Mouse (Mus musculus) midbrain, embryonic 16.5 days (tissue): Measurements from ENCODE around the gene Timm44. TPM values are rescaled to one million over a fixed set of nuclear protein-coding genes. Genes with fewer than 3 reads are reported as not detected.

Experiments used
- ATAC-seq: fragments of 200-750 bp; cut with Nextera tagmentation; 2 replicates; pipeline ENCODE4 v1.8.0; 2017; ENCODE audit warnings: moderate TSS enrichment
- H3K27ac ChIP-seq: fragments of 300-500 bp; sonication (generic); 2 replicates; pipeline ENCODE4 v1.5.1; 2014; ENCODE audit warnings: mild to moderate bottlenecking, low read length, mixed read lengths
- H3K27me3 ChIP-seq: fragments of 300-500 bp; sonication (generic); 2 replicates; pipeline ENCODE4 v1.6.1; 2014; ENCODE audit warnings: low read depth, low read length, mixed read lengths; ENCODE audit not compliant: control insufficient read depth, insufficient read depth
- H3K36me3 ChIP-seq: fragments of 300-500 bp; sonication (generic); 2 replicates; pipeline ENCODE4 v1.6.1; 2014; ENCODE audit warnings: mild to moderate bottlenecking, low read length, moderate library complexity, mixed read lengths; ENCODE audit not compliant: control insufficient read depth, insufficient read depth
- H3K4me1 ChIP-seq: fragments of 300-500 bp; sonication (generic); 2 replicates; pipeline ENCODE4 v1.6.1; 2014; ENCODE audit warnings: mild to moderate bottlenecking, low read length, mixed read lengths; ENCODE audit not compliant: control insufficient read depth, insufficient read depth
- H3K4me2 ChIP-seq: fragments of 300-500 bp; sonication (generic); 2 replicates; pipeline ENCODE4 v1.6.1; 2014; ENCODE audit warnings: mild to moderate bottlenecking, low read length, mixed read lengths
- H3K4me3 ChIP-seq: fragments of 300-500 bp; sonication (generic); 2 replicates; pipeline ENCODE4 v1.5.1; 2014; ENCODE audit warnings: low read depth, mild to moderate bottlenecking, low read length, moderate library complexity, mixed read lengths
- H3K9ac ChIP-seq: fragments of 300-500 bp; sonication (generic); 2 replicates; pipeline ENCODE4 v1.6.1; 2014; ENCODE audit warnings: low read depth, low read length, mixed read lengths
- H3K9me3 ChIP-seq: fragments of 300-500 bp; sonication (generic); replicated peaks from 2 replicates; pipeline ENCODE4 v1.6.1; 2014; ENCODE audit warnings: mild to moderate bottlenecking, low read length, mixed read lengths; ENCODE audit not compliant: control insufficient read depth, poor library complexity, severe bottlenecking
- WGBS: fragments of 180-500 bp; shearing (Covaris S2); extraction: QIAGEN DNeasy Blood & Tissue Kit; methylation state at CpG from one replicate; pipeline ENCODE4 v1.1.7; 2014; 5-methylcytosine and 5-hydroxymethylcytosine counted together
- polyA plus RNA-seq: library from polyadenylated mRNA; unstranded; fragments of >200 nt; fragmentation: Nextera tagmentation; extraction: Ambion mirVana; gene quantifications from 2 replicates; pipeline ENCODE4 v1.2.1, GENCODE M21; 2015

Gene Timm44
- polyA plus RNA-seq, 1 experiment from 2014 or later = 48.1 TPM

- WGBS = 97% methylated on average over 2 of the region's 2 CpGs
- H3K9me3 ChIP-seq = no peaks in the 10 kb centered on the region
- no peak for ATAC-seq
- H3K36me3 ChIP-seq = no peaks in the 10 kb centered on the region
- H3K27ac ChIP-seq = no peak overlapping the region
- H3K4me2 ChIP-seq = no peak overlapping the region
- H3K4me3 ChIP-seq = no peak overlapping the region
- no peak overlapping the region for H3K9ac ChIP-seq
- H3K27me3 ChIP-seq = no peaks in the 10 kb centered on the region
- H3K4me1 ChIP-seq = peaks cover 29% of the 10 kb centered on the region
These were observed 43.3 kb upstream of the Timm44 start for GRCm38 (mm10) chr8:4318796-4319572.

GRCm38 (mm10) chr8:4318124-4318523 lies 42.4 kb upstream of the Timm44 start:
- Histone ChIP-seq H3K9me3 (no peaks in the 10 kb centered on the region), H3K36me3 (no peaks in the 10 kb centered on the region), H3K4me3 (no peak overlapping the region), H3K27me3 (no peaks in the 10 kb centered on the region), H3K9ac (no peak overlapping the region), H3K4me2 (no peak overlapping the region), H3K4me1 (peaks cover 21% of the 10 kb centered on the region), H3K27ac (no peak overlapping the region)
- 93% methylated on average over 5 of the region's 5 CpGs for WGBS
- ATAC-seq = no peak

GRCm38 (mm10) chr8:4314852-4315251 lies 39.1 kb upstream of the Timm44 start:
- WGBS = 93% methylated on average over 3 of the region's 3 CpGs
- no peak for ATAC-seq

GRCm38 (mm10) chr8:4313254-4314124 lies 37.8 kb upstream of the Timm44 start:
- Histone ChIP-seq H3K9me3 (no peaks in the 10 kb centered on the region), H3K4me1 (no peaks in the 10 kb centered on the region), H3K27ac (no peak overlapping the region), H3K36me3 (peaks cover 24% of the 10 kb centered on the region), H3K4me3 (no peak overlapping the region), H3K9ac (no peak overlapping the region), H3K4me2 (no peak overlapping the region), H3K27me3 (no peaks in the 10 kb centered on the region)
- WGBS = 79% methylated on average over 3 of the region's 3 CpGs
- ATAC-seq = no peak

More at GRCm38 (mm10) chr8:4314852-4315251, 39.1 kb upstream of the Timm44 start:
- Histone ChIP-seq H3K27ac (no peak overlapping the region), H3K27me3 (no peaks in the 10 kb centered on the region), H3K4me3 (no peak overlapping the region), H3K4me1 (peaks cover 3% of the 10 kb centered on the region; the same call in 1 of the 2 replicates), H3K9me3 (no peaks in the 10 kb centered on the region), H3K36me3 (peaks cover 15% of the 10 kb centered on the region), H3K9ac (no peak overlapping the region), H3K4me2 (no peak overlapping the region)

- H3K27ac ChIP-seq = no peak overlapping the region
- H3K4me2 ChIP-seq = no peak overlapping the region
- H3K4me1 ChIP-seq = no peaks in the 10 kb centered on the region
- no peak overlapping the region for H3K4me3 ChIP-seq
- H3K9me3 ChIP-seq = no peaks in the 10 kb centered on the region
- no peak overlapping the region for H3K9ac ChIP-seq
- peaks cover 27% of the 10 kb centered on the region for H3K36me3 ChIP-seq
- no peak for ATAC-seq
- no peaks in the 10 kb centered on the region for H3K27me3 ChIP-seq
These were observed 36.4 kb upstream of the Timm44 start for GRCm38 (mm10) chr8:4312104-4312503.

- Histone ChIP-seq H3K36me3 (peaks cover 37% of the 10 kb centered on the region), H3K4me1 (no peaks in the 10 kb centered on the region), H3K9ac (no peak overlapping the region), H3K9me3 (no peaks in the 10 kb centered on the region), H3K4me2 (no peak overlapping the region), H3K27me3 (no peaks in the 10 kb centered on the region), H3K27ac (no peak overlapping the region), H3K4me3 (no peak overlapping the region)
- 90% methylated on average over 2 of the region's 2 CpGs for WGBS
- no peak for ATAC-seq
These were observed 30.1 kb upstream of the Timm44 start for GRCm38 (mm10) chr8:4305838-4306237.

GRCm38 (mm10) chr8:4304124-4304547 lies 28.4 kb upstream of the Timm44 start:
- Histone ChIP-seq H3K9ac (no peak overlapping the region), H3K9me3 (no peaks in the 10 kb centered on the region), H3K27me3 (no peaks in the 10 kb centered on the region), H3K4me1 (no peaks in the 10 kb centered on the region), H3K36me3 (peaks cover 35% of the 10 kb centered on the region), H3K27ac (no peak overlapping the region), H3K4me3 (no peak overlapping the region), H3K4me2 (no peak overlapping the region)
- ATAC-seq = no peak
- WGBS = 79% methylated on average over 3 of the region's 3 CpGs

GRCm38 (mm10) chr8:4297822-4298221 lies 22.1 kb upstream of the Timm44 start:
- 94% methylated on average over 4 of the region's 4 CpGs for WGBS
- H3K9ac ChIP-seq = no peak overlapping the region
- H3K4me2 ChIP-seq = no peak overlapping the region
- H3K4me1 ChIP-seq = no peaks in the 10 kb centered on the region
- no peak overlapping the region for H3K27ac ChIP-seq
- H3K9me3 ChIP-seq = no peaks in the 10 kb centered on the region
- H3K27me3 ChIP-seq = no peaks in the 10 kb centered on the region
- no peak overlapping the region for H3K4me3 ChIP-seq
- ATAC-seq = no peak
- peaks cover 29% of the 10 kb centered on the region for H3K36me3 ChIP-seq

GRCm38 (mm10) chr8:4292738-4293137 lies 17.0 kb upstream of the Timm44 start:
- no peak for ATAC-seq
- peaks cover 20% of the 10 kb centered on the region for H3K36me3 ChIP-seq
- no peak overlapping the region for H3K4me3 ChIP-seq
- H3K4me1 ChIP-seq = no peaks in the 10 kb centered on the region
- no peak overlapping the region for H3K4me2 ChIP-seq
- no peak overlapping the region for H3K27ac ChIP-seq
- 95% methylated on average over 5 of the region's 5 CpGs for WGBS
- no peaks in the 10 kb centered on the region for H3K27me3 ChIP-seq
- H3K9ac ChIP-seq = no peak overlapping the region
- no peaks in the 10 kb centered on the region for H3K9me3 ChIP-seq
